Mouse (Mus musculus) forebrain, embryonic 10.5 days (tissue): Measurements from ENCODE around the gene Jun. TPM values are rescaled to one million over a fixed set of nuclear protein-coding genes. Genes with fewer than 3 reads are reported as not detected.

Experiments used
- DNase-seq: peaks from one replicate; pipeline ENCODE4 v3.0.0-alpha.2; 2017; ENCODE audit warnings: low spot score; ENCODE audit errors: extremely low spot score
- H3K27ac ChIP-seq: fragments of 300-500 bp; sonication (generic); 2 replicates; pipeline ENCODE4 v1.5.1; 2016; ENCODE audit warnings: mild to moderate bottlenecking
- H3K27me3 ChIP-seq: fragments of 300-500 bp; sonication (generic); 2 replicates; pipeline ENCODE4 v1.6.1; 2016; ENCODE audit warnings: mild to moderate bottlenecking; ENCODE audit not compliant: poor library complexity, severe bottlenecking
- H3K36me3 ChIP-seq: fragments of 300-500 bp; sonication (generic); replicated peaks from 2 replicates; pipeline ENCODE4 v1.6.1; 2016; ENCODE audit warnings: mild to moderate bottlenecking, moderate library complexity
- H3K4me1 ChIP-seq: fragments of 300-500 bp; sonication (generic); 2 replicates; pipeline ENCODE4 v1.6.1; 2016
- H3K4me3 ChIP-seq: fragments of 300-500 bp; sonication (generic); 2 replicates; pipeline ENCODE4 v1.5.1; 2016; ENCODE audit warnings: mild to moderate bottlenecking, moderate library complexity
- H3K9me3 ChIP-seq: fragments of 300-500 bp; sonication (generic); 2 replicates; pipeline ENCODE4 v1.6.1; 2016; ENCODE audit warnings: mild to moderate bottlenecking, moderate library complexity
- WGBS: fragments of 180-500 bp; shearing (Covaris S2); methylation state at CpG from one replicate; pipeline ENCODE4 v1.1.7; 2016; 5-methylcytosine and 5-hydroxymethylcytosine counted together
- polyA plus RNA-seq: library from polyadenylated mRNA; unstranded; fragments of >200 nt; fragmentation: Nextera tagmentation; extraction: Ambion mirVana; gene quantifications from 2 replicates; pipeline ENCODE4 v1.2.1, GENCODE M21; 2016

Jun gene
- polyA plus RNA-seq, 1 experiment from 2014 or later = 74.2 TPM

- no peaks in the 10 kb centered on the region for H3K36me3 ChIP-seq
- 73% methylated on average over 1 of the region's 1 CpGs for WGBS
- DNase-seq = no peak
- H3K9me3 ChIP-seq = no peaks in the 10 kb centered on the region
- no peak overlapping the region for H3K4me3 ChIP-seq
- no peaks in the 10 kb centered on the region for H3K4me1 ChIP-seq
- peaks cover 5% of the 10 kb centered on the region; the same call in 1 of the 2 replicates for H3K27me3 ChIP-seq
- H3K27ac ChIP-seq = no peak overlapping the region
Observed at GRCm38 (mm10) chr4:95012706-95013105, 39.3 kb downstream of the Jun start.

GRCm38 (mm10) chr4:95012256-95012655 is 39.8 kb downstream of the Jun start:
- Histone ChIP-seq H3K9me3 (no peaks in the 10 kb centered on the region), H3K4me1 (no peaks in the 10 kb centered on the region), H3K27me3 (peaks cover 5% of the 10 kb centered on the region; the same call in 1 of the 2 replicates), H3K4me3 (no peak overlapping the region), H3K27ac (no peak overlapping the region), H3K36me3 (no peaks in the 10 kb centered on the region)
- no peak for DNase-seq

GRCm38 (mm10) chr4:95008175-95009057 is 43.6 kb downstream of the Jun start:
- DNase-seq = peak; percentile 55
- 48% methylated on average over 13 of the region's 13 CpGs for WGBS
- H3K4me1 ChIP-seq = no peaks in the 10 kb centered on the region
- no peak overlapping the region for H3K27ac ChIP-seq
- H3K27me3 ChIP-seq = no peaks in the 10 kb centered on the region
- no peak overlapping the region for H3K4me3 ChIP-seq
- no peaks in the 10 kb centered on the region for H3K36me3 ChIP-seq
- H3K9me3 ChIP-seq = no peaks in the 10 kb centered on the region

- Histone ChIP-seq H3K27ac (no peak overlapping the region), H3K4me1 (no peaks in the 10 kb centered on the region), H3K27me3 (no peaks in the 10 kb centered on the region), H3K9me3 (no peaks in the 10 kb centered on the region), H3K36me3 (no peaks in the 10 kb centered on the region), H3K4me3 (no peak overlapping the region)
- no peak for DNase-seq
- WGBS = 68% methylated on average over 8 of the region's 8 CpGs
Observed at GRCm38 (mm10) chr4:95007759-95008158, 44.3 kb downstream of the Jun start.

GRCm38 (mm10) chr4:95005251-95005830 is 46.7 kb downstream of the Jun start:
- Histone ChIP-seq H3K9me3 (no peaks in the 10 kb centered on the region), H3K4me1 (no peaks in the 10 kb centered on the region), H3K27ac (no peak overlapping the region), H3K36me3 (no peaks in the 10 kb centered on the region), H3K4me3 (no peak overlapping the region), H3K27me3 (no peaks in the 10 kb centered on the region)
- no peak for DNase-seq
- 73% methylated on average over 6 of the region's 6 CpGs for WGBS

- DNase-seq = no peak
- Histone ChIP-seq H3K9me3 (no peaks in the 10 kb centered on the region), H3K4me1 (no peaks in the 10 kb centered on the region), H3K27ac (no peak overlapping the region), H3K36me3 (no peaks in the 10 kb centered on the region), H3K4me3 (no peak overlapping the region), H3K27me3 (no peaks in the 10 kb centered on the region)
- 76% methylated on average over 6 of the region's 6 CpGs for WGBS
Observed at GRCm38 (mm10) chr4:95001043-95001775, 50.8 kb downstream of the Jun start.

- Histone ChIP-seq H3K27ac (no peak overlapping the region), H3K36me3 (no peaks in the 10 kb centered on the region), H3K9me3 (no peaks in the 10 kb centered on the region), H3K4me3 (no peak overlapping the region), H3K4me1 (no peaks in the 10 kb centered on the region), H3K27me3 (no peaks in the 10 kb centered on the region)
- WGBS = 98% methylated on average over 1 of the region's 1 CpGs
- no peak for DNase-seq
Observed at GRCm38 (mm10) chr4:95000147-95000546, 51.9 kb downstream of the Jun start.

- no peaks in the 10 kb centered on the region for H3K27me3 ChIP-seq
- no peak overlapping the region for H3K4me3 ChIP-seq
- DNase-seq = no peak
- H3K4me1 ChIP-seq = no peaks in the 10 kb centered on the region
- H3K36me3 ChIP-seq = no peaks in the 10 kb centered on the region
- WGBS = 69% methylated on average over 3 of the region's 3 CpGs
- H3K9me3 ChIP-seq = no peaks in the 10 kb centered on the region
- no peak overlapping the region for H3K27ac ChIP-seq
Observed at GRCm38 (mm10) chr4:94999249-94999648, 52.8 kb downstream of the Jun start.

Other genes starting within 250 kb of the Jun start
- gene Eqtn, start 123.4 kb downstream of the Jun start, polyA plus RNA-seq = 0.16 TPM in 1 of 2 replicates, not detected in the other
- 24.6 and 27.6 TPM in 2 replicates for gene Mysm1, start 73.1 kb downstream of the Jun start, polyA plus RNA-seq